Mouse (Mus musculus): Measurements from ENCODE around the gene Shisa5.

DNA sequence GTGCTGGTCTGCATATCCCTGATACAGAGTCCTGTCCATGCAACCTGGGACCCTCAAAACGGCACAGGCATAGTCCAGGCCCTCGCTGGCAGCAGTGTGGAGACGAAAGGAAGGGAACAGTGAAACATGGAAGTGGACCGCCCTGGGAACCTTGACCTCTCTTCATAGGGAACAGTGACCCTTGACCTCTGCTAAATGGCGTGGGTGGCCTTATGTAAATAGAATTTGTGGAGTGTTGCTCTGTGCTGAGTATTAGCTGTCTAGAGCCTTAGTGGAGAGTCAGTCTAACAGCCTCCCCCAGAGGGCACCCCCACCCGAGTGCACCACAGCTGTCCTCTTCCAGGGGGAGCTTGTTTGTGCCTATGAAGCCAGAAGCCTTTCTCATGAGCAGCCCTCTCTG lies 54.4 kb downstream of the Shisa5 start:
- TF ChIP-seq CTCF (IDR thresholded peaks at IDR 0.05; ENCODE audit: low read depth, low read length) (no peak), POLR2A (IDR thresholded peaks at IDR 0.05; ENCODE audit: insufficient read depth, low read length) (no peak), EP300 (IDR thresholded peaks at IDR 0.05; ENCODE audit: insufficient read depth, low read depth, low read length) (no peak)

All from ES-Bruce4 (cell line).